Mouse (Mus musculus) liver, embryonic 13.5 days (tissue): ENCODE results near the gene Erbb4. TPM values are rescaled to one million over a fixed set of nuclear protein-coding genes. Genes with fewer than 3 reads are reported as not detected.

Experiments used
- ATAC-seq: fragments of 200-750 bp; cut with Nextera tagmentation; 2 replicates; pipeline ENCODE4 v1.8.0; 2017; ENCODE audit warnings: low read depth, mild to moderate bottlenecking, moderate number of reproducible peaks, moderate library complexity
- DNase-seq: peaks from one replicate; pipeline ENCODE4 v3.0.0; 2022
- H3K27ac ChIP-seq: fragments of 300-500 bp; sonication (generic); 2 replicates; pipeline ENCODE4 v1.5.1; 2015; ENCODE audit warnings: moderate library complexity, mild to moderate bottlenecking, inconsistent platforms
- H3K27me3 ChIP-seq: fragments of 300-500 bp; sonication (generic); 2 replicates; pipeline ENCODE4 v1.6.1; 2015; ENCODE audit warnings: mild to moderate bottlenecking, inconsistent platforms
- H3K36me3 ChIP-seq: fragments of 300-500 bp; sonication (generic); 2 replicates; pipeline ENCODE4 v1.6.1; 2015; ENCODE audit warnings: mild to moderate bottlenecking, inconsistent platforms
- H3K4me1 ChIP-seq: fragments of 300-500 bp; sonication (generic); replicated peaks from 2 replicates; pipeline ENCODE4 v1.6.1; 2015; ENCODE audit warnings: inconsistent platforms
- H3K4me2 ChIP-seq: fragments of 300-500 bp; sonication (generic); 2 replicates; pipeline ENCODE4 v1.6.1; 2015; ENCODE audit warnings: inconsistent platforms, mild to moderate bottlenecking, moderate library complexity
- H3K4me3 ChIP-seq: fragments of 300-500 bp; sonication (generic); replicated peaks from 2 replicates; pipeline ENCODE4 v1.5.1; 2015; ENCODE audit warnings: mild to moderate bottlenecking, inconsistent platforms
- H3K9ac ChIP-seq: fragments of 300-500 bp; sonication (generic); 2 replicates; pipeline ENCODE4 v1.6.1; 2015; ENCODE audit warnings: mild to moderate bottlenecking, inconsistent platforms
- H3K9me3 ChIP-seq: fragments of 300-500 bp; sonication (generic); replicated peaks from 2 replicates; pipeline ENCODE4 v1.6.1; 2016; ENCODE audit warnings: inconsistent platforms
- WGBS: fragments of 180-500 bp; shearing (Covaris S2); methylation state at CpG from one replicate; pipeline ENCODE4 v1.1.7; 2015; ENCODE audit not compliant: insufficient replicate concordance; 5-methylcytosine and 5-hydroxymethylcytosine counted together
- polyA plus RNA-seq: library from polyadenylated mRNA; unstranded; fragments of >200 nt; fragmentation: Nextera tagmentation; extraction: Ambion mirVana; gene quantifications from 2 replicates; pipeline ENCODE4 v1.2.1, GENCODE M21; 2015

The Erbb4 gene
- polyA plus RNA-seq, 1 experiment from 2014 or later: not detected

DNA sequence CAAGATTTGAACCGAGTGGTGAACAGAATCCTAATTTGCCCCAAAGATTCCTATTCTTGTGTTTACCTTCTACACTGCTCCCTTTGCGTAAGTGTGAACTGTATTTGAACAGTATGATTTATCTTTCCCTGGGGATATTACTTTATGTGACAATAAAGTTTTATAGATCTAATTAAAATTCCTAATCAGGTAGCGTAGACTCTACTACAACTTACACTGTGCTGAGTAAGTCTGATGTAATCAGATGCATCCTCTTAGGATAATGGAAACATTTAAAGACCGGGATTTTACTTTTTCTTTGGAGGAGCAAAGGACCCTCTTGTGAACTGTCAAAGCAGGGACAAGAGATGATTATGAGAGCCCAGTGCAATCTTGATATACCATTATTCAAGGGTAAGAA, 433.2 kb downstream of the Erbb4 start:
- WGBS: 64% methylated on average over 4 of the region's 4 CpGs
- Histone ChIP-seq H3K4me1 (no peaks in the 10 kb centered on the region), H3K9ac (no peak overlapping the region), H3K4me2 (no peak overlapping the region), H3K4me3 (no peak overlapping the region), H3K9me3 (no peaks in the 10 kb centered on the region), H3K27me3 (no peaks in the 10 kb centered on the region), H3K27ac (no peak overlapping the region), H3K36me3 (no peaks in the 10 kb centered on the region)
- ATAC-seq (no peak), DNase-seq (no peak)

DNA sequence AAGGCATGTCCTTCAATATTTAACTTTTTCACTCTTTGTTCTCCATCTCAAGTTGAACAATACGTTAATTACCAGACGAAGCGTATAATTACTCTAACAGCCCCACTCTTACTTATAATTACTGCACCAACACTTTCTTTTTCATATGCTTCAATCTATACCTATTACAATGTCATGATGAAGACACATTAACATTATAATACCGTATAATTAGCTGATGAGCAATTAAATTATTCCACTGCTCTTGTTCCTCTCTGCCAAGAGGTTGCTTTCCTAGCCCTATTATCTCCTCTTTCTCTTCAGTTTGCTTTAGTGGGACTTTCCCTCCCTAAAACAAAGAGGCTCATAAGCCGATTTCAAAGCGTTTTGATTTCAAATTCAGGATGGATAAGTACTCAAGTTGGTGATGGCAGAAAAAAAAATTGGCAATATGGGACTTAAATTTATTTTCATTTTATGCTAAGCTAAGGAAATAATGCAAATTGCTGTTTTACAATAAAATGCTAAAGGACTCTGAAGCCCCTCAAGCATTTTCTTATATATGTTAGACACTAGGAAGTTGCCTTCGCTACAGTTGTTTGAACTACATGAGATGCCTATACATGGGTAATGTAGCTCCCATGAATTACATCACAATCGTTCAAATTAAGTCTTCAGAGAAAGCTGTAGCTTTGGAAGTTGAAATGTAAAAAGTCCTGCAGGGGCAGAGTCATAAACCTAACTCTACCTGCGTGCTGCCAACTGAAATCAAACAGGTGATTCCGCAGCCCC, 440.8 kb downstream of the Erbb4 start:
- DNase-seq (no peak), ATAC-seq (no peak)
- Histone ChIP-seq H3K4me2 (no peak overlapping the region), H3K27ac (no peak overlapping the region), H3K9me3 (no peaks in the 10 kb centered on the region), H3K4me3 (no peak overlapping the region), H3K27me3 (no peaks in the 10 kb centered on the region), H3K36me3 (no peaks in the 10 kb centered on the region), H3K9ac (no peak overlapping the region), H3K4me1 (no peaks in the 10 kb centered on the region)
- WGBS: 67% methylated on average over 10 of the region's 10 CpGs

DNA sequence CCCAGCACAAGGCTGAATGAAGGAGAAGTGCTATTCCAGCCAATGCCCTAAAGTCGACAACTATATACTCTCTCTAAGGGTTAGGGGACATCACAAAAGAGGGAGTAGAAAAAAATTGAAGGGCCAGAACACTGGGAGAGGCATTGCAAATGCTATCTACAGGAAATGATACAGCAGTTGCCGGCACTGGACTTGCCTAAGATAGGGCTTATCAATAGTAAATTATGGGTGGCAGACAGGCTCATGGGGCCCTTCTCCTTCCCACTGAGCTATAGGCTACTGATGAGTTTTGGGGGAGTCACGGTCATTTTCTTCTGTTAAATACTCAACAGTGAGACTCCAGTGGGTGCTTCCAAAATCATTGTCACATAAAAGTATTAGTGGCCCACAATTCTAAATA, 517.4 kb downstream of the Erbb4 start:
- no peak overlapping the region for H3K9ac ChIP-seq

DNA sequence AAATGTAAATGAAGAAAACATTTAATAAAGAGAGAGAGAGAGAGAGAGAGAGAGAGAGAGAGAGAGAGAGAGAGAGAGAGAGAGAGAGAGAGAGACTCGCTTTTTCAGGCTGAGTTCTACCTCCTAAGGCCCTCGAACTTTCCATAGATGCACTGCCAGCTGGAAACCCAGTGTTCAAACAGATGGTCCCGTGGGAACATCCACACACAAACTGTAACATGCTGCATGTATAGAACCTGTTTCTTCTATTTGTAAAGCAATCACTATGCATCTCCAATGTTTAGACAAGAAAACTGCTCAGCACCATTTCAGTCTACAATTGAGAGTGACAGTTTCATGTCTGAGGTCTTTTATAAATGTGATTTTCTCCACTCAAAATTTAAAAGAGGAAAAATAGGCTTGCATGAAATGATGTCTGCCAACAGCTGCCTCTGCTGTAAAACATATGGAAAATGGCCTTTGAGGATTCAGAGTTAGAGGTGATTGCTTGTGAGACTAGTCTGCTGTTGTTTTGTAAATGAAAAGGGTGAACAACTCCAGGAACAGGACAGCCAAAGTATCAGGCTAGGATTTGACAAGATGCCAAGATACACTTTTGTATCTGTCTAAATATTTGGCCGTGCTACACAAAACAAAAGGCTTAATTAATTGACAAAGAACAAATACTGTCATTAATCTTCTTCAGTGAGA, 533.9 kb downstream of the Erbb4 start:
- Histone ChIP-seq H3K4me2 (no peak overlapping the region), H3K27ac (no peak overlapping the region), H3K4me1 (no peaks in the 10 kb centered on the region), H3K9me3 (no peaks in the 10 kb centered on the region), H3K9ac (no peak overlapping the region), H3K27me3 (no peaks in the 10 kb centered on the region), H3K4me3 (no peak overlapping the region), H3K36me3 (no peaks in the 10 kb centered on the region)
- WGBS: 58% methylated on average over 4 of the region's 4 CpGs
- ATAC-seq (no peak), DNase-seq (no peak)

More for the DNA sequence above, 517.4 kb downstream of the Erbb4 start:
- H3K27ac ChIP-seq: no peak overlapping the region
- no peak for DNase-seq
- no peaks in the 10 kb centered on the region for H3K4me1 ChIP-seq
- H3K9me3 ChIP-seq: no peaks in the 10 kb centered on the region
- WGBS: 40% methylated on average over 3 of the region's 3 CpGs
- no peaks in the 10 kb centered on the region for H3K27me3 ChIP-seq
- ATAC-seq: peak; percentile 84
- no peak overlapping the region for H3K4me3 ChIP-seq
- H3K4me2 ChIP-seq: no peak overlapping the region
- H3K36me3 ChIP-seq: no peaks in the 10 kb centered on the region

DNA sequence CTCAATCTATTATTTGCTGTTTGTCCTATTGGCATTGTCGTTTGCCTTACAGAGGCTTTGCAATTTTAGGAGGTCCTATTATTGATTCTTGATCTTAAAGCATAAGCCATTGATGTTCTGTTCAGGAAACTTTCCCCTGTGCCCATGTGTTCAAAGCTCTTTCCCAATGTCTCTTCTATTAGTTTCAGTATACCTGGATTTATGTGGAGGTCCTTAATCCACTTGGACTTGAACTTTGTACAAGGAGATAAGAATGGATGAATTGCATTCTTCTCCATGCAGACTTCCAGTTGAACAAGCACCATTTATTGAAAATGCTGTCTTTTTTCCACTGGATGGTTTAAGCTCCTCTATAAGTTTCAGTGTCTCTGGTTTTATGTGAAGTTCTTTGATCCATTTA, 536.9 kb downstream of the Erbb4 start:
- Histone ChIP-seq H3K9ac (no peak overlapping the region), H3K4me2 (no peak overlapping the region), H3K27ac (no peak overlapping the region), H3K4me3 (no peak overlapping the region), H3K36me3 (no peaks in the 10 kb centered on the region), H3K27me3 (no peaks in the 10 kb centered on the region), H3K4me1 (no peaks in the 10 kb centered on the region), H3K9me3 (no peaks in the 10 kb centered on the region)
- ATAC-seq: no peak
- DNase-seq: no peak
- WGBS: 65% methylated on average over 1 of the region's 1 CpGs

DNA sequence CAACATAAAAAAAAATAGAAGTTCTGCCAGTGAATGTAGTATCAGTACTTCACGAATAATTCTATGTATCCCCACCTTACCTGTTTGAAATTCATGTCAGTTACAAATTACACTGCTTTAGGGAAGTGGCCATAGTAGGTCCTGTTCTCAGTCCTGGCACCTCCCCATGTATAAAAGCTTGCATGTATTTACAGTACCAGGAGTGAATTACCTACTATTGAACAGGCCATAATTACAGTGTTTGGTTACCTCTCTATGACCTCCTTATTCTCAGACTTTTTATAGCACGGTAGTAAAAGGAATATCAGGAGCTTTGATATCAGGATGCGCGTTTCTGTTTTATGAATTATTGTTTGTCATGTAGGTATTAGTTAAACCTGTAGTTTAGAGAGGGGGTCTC, 564.9 kb downstream of the Erbb4 start:
- Histone ChIP-seq H3K36me3 (no peaks in the 10 kb centered on the region), H3K9me3 (no peaks in the 10 kb centered on the region), H3K9ac (no peak overlapping the region), H3K27ac (no peak overlapping the region), H3K4me3 (no peak overlapping the region), H3K4me1 (no peaks in the 10 kb centered on the region), H3K4me2 (no peak overlapping the region), H3K27me3 (no peaks in the 10 kb centered on the region)
- 76% methylated on average over 4 of the region's 4 CpGs for WGBS
- no peak for ATAC-seq
- no peak for DNase-seq

DNA sequence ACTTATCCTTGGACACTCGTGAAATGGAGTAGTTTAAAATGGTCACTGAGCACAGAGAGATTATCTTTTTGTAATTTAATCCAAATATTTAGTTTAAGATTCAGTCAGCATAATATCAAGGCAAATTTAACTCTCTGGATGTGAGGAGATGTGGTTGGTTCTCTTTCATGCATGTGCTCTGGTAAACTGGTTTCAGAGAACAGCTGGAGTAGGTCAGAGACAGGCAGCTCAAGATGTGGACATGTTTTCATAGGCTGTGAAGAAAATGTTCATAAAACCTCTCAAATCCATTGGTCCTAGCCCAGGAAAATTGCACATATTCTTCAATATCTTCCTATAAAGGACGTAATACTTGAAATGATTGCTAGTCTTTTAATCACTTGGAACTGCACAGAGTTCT, 590.0 kb downstream of the Erbb4 start:
- H3K4me3 ChIP-seq: no peak overlapping the region
- H3K27me3 ChIP-seq: no peaks in the 10 kb centered on the region
- no peaks in the 10 kb centered on the region for H3K36me3 ChIP-seq
- no peak overlapping the region for H3K27ac ChIP-seq
- ATAC-seq: no peak
- no peak for DNase-seq
- no peaks in the 10 kb centered on the region for H3K9me3 ChIP-seq
- no peak overlapping the region for H3K9ac ChIP-seq
- no peak overlapping the region for H3K4me2 ChIP-seq
- 57% methylated on average over 2 of the region's 2 CpGs for WGBS
- H3K4me1 ChIP-seq: no peaks in the 10 kb centered on the region

DNA sequence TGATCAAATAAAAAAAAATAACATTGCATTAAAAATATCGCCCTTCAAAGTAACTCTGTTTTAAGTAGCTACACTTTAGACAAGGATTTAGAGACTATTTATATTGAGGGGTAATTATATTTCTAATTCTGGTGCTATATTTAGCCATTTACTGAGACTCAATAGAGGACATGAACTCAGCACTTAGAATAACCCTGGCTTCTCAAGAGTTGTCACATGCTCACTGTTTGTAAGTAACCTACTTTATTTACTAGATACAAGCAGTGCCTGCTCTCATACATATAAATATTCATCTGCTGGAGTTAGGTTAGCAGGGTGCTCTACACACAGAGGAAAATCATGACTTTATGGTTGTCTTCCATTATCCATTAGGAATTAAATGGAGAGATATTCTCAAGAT, 604.0 kb downstream of the Erbb4 start:
- WGBS: 76% methylated on average over 1 of the region's 1 CpGs

DNA sequence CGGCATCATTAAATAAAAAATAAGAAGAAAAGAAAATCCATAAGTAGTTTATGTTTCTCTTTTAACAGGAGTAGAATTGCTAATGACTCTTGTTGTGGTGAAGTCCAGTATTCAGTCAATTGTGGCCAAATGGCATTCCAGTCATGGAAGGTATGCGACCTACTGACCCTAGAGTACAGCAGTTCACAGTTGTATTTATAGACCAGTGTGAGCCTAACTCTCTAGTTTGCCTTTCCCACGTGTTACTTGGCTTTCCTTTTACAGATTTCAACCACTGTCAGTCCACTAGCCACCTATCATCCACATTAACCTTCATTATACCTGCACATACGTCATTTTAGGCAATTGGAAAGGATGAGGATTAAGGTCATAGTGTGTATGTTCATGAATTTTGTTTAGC, 606.3 kb downstream of the Erbb4 start:
- no peaks in the 10 kb centered on the region for H3K9me3 ChIP-seq
- no peaks in the 10 kb centered on the region for H3K36me3 ChIP-seq
- no peak overlapping the region for H3K4me2 ChIP-seq
- DNase-seq (no peak), ATAC-seq (0 out of 2 replicates have a peak, but pooled peaks have one; percentile 36)
- no peak overlapping the region for H3K4me3 ChIP-seq
- no peak overlapping the region for H3K9ac ChIP-seq
- 43% methylated on average over 4 of the region's 4 CpGs for WGBS
- H3K27me3 ChIP-seq: no peaks in the 10 kb centered on the region
- H3K4me1 ChIP-seq: no peaks in the 10 kb centered on the region
- H3K27ac ChIP-seq: no peak overlapping the region

More for the DNA sequence above, 604.0 kb downstream of the Erbb4 start:
- ATAC-seq (no peak), DNase-seq (no peak)
- Histone ChIP-seq H3K9ac (no peak overlapping the region), H3K9me3 (no peaks in the 10 kb centered on the region), H3K4me2 (no peak overlapping the region), H3K27ac (no peak overlapping the region), H3K27me3 (no peaks in the 10 kb centered on the region), H3K4me1 (no peaks in the 10 kb centered on the region), H3K36me3 (no peaks in the 10 kb centered on the region), H3K4me3 (no peak overlapping the region)

DNA sequence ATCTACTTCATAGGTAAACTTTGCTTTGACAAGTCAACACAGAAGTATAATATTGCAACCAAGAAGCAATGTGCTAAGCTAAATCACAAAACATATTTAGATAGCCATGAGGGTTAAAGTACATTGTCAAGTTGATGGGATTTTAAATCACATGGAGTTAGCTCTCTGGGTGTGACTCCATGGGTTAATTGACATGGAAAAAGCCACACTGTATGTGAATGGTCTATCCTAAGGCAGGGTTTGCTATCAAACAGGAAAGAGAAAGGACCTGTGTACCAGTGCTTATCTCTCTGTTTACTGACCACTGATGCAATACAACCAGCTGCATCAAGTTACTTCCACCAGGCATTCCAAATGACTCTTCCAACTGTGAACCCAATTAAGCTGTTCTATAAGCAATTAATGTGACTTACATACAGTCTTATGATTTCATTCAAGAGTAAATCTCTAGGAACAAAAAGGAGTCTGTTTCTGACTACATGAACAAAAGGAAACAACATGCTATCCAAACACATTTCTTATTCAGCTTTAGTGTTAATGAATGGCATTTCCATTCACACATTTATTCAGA, 641.4 kb downstream of the Erbb4 start:
- ATAC-seq: no peak
- H3K4me3 ChIP-seq: no peak overlapping the region
- DNase-seq: no peak
- H3K27me3 ChIP-seq: no peaks in the 10 kb centered on the region
- H3K4me2 ChIP-seq: no peak overlapping the region
- no peaks in the 10 kb centered on the region for H3K4me1 ChIP-seq
- no peaks in the 10 kb centered on the region for H3K36me3 ChIP-seq
- H3K9me3 ChIP-seq: no peaks in the 10 kb centered on the region
- H3K9ac ChIP-seq: no peak overlapping the region
- H3K27ac ChIP-seq: no peak overlapping the region

DNA sequence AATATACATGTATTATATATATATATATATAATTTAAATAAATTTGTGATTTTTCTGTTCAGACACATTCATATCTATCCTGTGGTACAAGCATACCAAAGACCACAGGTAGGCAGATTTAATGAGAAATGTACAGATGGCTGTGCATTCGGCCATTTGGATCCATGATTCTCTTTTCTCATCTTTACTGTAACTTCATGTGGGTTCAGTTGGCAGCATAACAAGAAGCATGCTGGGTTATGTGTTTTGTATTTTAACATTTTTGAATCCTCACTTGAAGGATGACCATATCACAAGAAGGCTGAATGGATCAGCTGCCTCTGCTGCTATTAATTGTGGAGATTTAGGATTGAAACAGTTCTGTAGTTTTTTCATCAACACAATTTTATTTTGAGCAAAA, 656.6 kb downstream of the Erbb4 start:
- ATAC-seq (no peak), DNase-seq (no peak)
- no peak overlapping the region for H3K9ac ChIP-seq
- no peaks in the 10 kb centered on the region for H3K27me3 ChIP-seq
- H3K9me3 ChIP-seq: no peaks in the 10 kb centered on the region
- no peak overlapping the region for H3K27ac ChIP-seq
- H3K36me3 ChIP-seq: no peaks in the 10 kb centered on the region
- H3K4me3 ChIP-seq: no peak overlapping the region
- no peak overlapping the region for H3K4me2 ChIP-seq
- H3K4me1 ChIP-seq: no peaks in the 10 kb centered on the region
- WGBS: 74% methylated on average over 1 of the region's 1 CpGs
